Mouse (Mus musculus) hindbrain, embryonic 15.5 days (tissue): Measurements from ENCODE around the gene Gm20605. TPM values are rescaled to one million over a fixed set of nuclear protein-coding genes. Genes with fewer than 3 reads are reported as not detected.
A peak's percentile ranks its signal among the peaks of the same experiment; 100 is the strongest.
"Not testable (repeated sequence)": the region's sequence is repeated elsewhere in the genome, so short reads cannot be mapped to it uniquely, and the experiment has no call there.

Source experiments
- ATAC-seq: fragments of 200-750 bp; cut with Nextera tagmentation; 2 replicates; pipeline ENCODE4 v1.8.0; 2017; ENCODE audit warnings: low read depth, moderate number of reproducible peaks, moderate TSS enrichment; ENCODE audit not compliant: low FRiP score
- H3K27ac ChIP-seq: fragments of 300-500 bp; sonication (generic); replicated peaks from 2 replicates; pipeline ENCODE4 v1.5.1; 2015; ENCODE audit warnings: mild to moderate bottlenecking, inconsistent platforms
- H3K27me3 ChIP-seq: fragments of 300-500 bp; sonication (generic); 2 replicates; pipeline ENCODE4 v1.6.1; 2015; ENCODE audit warnings: control low read depth, inconsistent platforms
- H3K36me3 ChIP-seq: fragments of 300-500 bp; sonication (generic); 2 replicates; pipeline ENCODE4 v1.6.1; 2015; ENCODE audit warnings: control low read depth, inconsistent platforms
- H3K4me1 ChIP-seq: fragments of 300-500 bp; sonication (generic); replicated peaks from 2 replicates; pipeline ENCODE4 v1.6.1; 2015; ENCODE audit warnings: control low read depth, inconsistent platforms
- H3K4me2 ChIP-seq: fragments of 300-500 bp; sonication (generic); 2 replicates; pipeline ENCODE4 v1.6.1; 2015; ENCODE audit warnings: moderate library complexity, mild to moderate bottlenecking, inconsistent platforms
- H3K4me3 ChIP-seq: fragments of 300-500 bp; sonication (generic); 2 replicates; pipeline ENCODE4 v1.5.1; 2015; ENCODE audit warnings: mild to moderate bottlenecking, inconsistent platforms
- H3K9ac ChIP-seq: fragments of 300-500 bp; sonication (generic); 2 replicates; pipeline ENCODE4 v1.6.1; 2015; ENCODE audit warnings: inconsistent platforms
- H3K9me3 ChIP-seq: fragments of 300-500 bp; sonication (generic); 2 replicates; pipeline ENCODE4 v1.6.1; 2016; ENCODE audit warnings: control low read depth, inconsistent platforms
- WGBS: fragments of 180-500 bp; shearing (Covaris S2); methylation state at CpG from one replicate; pipeline ENCODE4 v1.1.7; 2015; 5-methylcytosine and 5-hydroxymethylcytosine counted together
- polyA plus RNA-seq: library from polyadenylated mRNA; unstranded; fragments of >200 nt; fragmentation: Nextera tagmentation; extraction: Ambion mirVana; gene quantifications from 2 replicates; pipeline ENCODE4 v1.2.1, GENCODE M21; 2015

The Gm20605 gene
- polyA plus RNA-seq, 1 experiment from 2014 or later: 9.2 TPM

- not testable (repeated sequence) for ATAC-seq, H3K4me3 ChIP-seq, H3K9me3 ChIP-seq, H3K4me2 ChIP-seq, H3K4me1 ChIP-seq, H3K27me3 ChIP-seq, H3K36me3 ChIP-seq, H3K9ac ChIP-seq, H3K27ac ChIP-seq
- WGBS: 93% methylated on average over 2 of the region's 2 CpGs
Observed at GRCm38 (mm10) chr5:137614921-137615320, 14.1 kb upstream of the Gm20605 start.

DNA sequence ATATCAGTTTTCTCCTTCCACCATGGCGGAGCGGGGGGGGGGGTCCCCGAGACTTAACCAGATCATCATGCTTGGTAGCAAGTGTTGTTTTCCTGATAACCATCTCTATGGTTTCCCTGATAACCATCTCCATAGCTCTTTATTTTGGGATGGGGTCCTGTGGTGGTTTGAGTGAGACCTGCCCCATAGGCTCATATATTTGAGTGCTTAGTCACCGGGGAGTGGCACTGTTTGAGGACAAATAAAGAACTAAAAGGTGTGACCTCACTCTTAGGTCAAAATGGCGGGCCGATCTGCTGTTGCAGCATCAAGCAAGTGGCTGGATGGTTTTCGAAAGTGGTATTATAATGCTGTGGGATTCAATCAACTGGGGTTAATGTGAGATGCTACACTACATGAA is 13.6 kb upstream of the Gm20605 start:
- ATAC-seq: no peak
- no peaks in the 10 kb centered on the region for H3K4me1 ChIP-seq
- 94% methylated on average over 7 of the region's 7 CpGs for WGBS
- H3K27ac ChIP-seq: no peak overlapping the region
- H3K27me3 ChIP-seq: no peaks in the 10 kb centered on the region
- no peak overlapping the region for H3K4me2 ChIP-seq
- no peak overlapping the region for H3K9ac ChIP-seq
- no peaks in the 10 kb centered on the region for H3K36me3 ChIP-seq
- H3K9me3 ChIP-seq: no peaks in the 10 kb centered on the region
- no peak overlapping the region for H3K4me3 ChIP-seq

DNA sequence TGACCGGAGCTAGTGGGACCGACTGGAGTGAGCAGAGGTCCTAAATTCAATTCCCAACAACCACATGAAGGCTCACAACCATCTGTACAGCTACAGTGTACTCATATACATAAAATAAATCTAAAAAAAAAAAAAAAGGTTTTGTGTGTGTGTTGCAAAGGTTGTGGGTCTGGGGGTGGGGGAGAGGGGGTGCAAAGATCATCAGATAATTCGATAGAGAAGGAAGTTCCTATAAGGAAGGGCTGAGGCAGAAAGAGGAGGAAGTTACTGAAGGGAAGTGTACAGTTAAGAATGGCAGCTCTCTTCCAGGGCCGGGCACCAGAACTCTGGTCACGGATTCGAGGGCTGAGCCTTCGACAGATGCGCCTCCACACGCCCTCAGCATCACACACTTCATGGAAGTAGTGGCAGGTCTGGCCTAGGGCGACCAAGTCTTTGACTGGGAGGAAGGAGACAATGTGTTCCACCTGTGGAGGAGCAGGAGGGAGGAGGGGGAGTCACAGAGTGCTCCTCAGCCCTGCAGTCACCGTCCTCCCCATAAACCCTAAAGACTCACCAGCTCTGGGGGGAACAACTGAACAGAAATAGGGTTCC is 4.9 kb upstream of the Gm20605 start:
- no peak for ATAC-seq
- no peak overlapping the region for H3K4me2 ChIP-seq
- H3K4me1 ChIP-seq: peaks cover 7% of the 10 kb centered on the region
- no peaks in the 10 kb centered on the region for H3K9me3 ChIP-seq
- H3K27me3 ChIP-seq: no peaks in the 10 kb centered on the region
- H3K36me3 ChIP-seq: no peaks in the 10 kb centered on the region
- no peak overlapping the region for H3K4me3 ChIP-seq
- H3K27ac ChIP-seq: no peak overlapping the region
- H3K9ac ChIP-seq: no peak overlapping the region
- 87% methylated on average over 11 of the region's 11 CpGs for WGBS

DNA sequence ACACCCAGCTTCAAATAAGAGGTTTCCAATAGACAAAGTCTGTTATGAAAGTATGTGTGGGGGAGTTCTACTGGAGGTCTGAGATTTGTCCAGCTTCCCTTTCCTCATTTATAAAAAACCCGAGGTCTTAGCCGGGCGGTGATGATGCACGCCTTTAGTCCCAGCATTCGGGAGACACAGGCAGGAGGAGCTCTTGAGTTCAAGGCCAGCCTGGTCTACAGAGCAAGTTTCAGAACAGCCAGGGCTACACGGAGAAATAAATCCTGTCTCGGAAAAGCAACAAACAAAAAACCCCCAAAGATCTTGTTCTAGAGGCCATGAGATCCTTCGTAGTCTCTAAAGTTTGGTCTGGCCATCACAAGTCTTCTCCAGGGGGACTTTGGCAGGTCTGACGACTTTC is 984 bp upstream of the Gm20605 start:
- peak overlapping the region; percentile 83 for H3K4me3 ChIP-seq
- no peaks in the 10 kb centered on the region for H3K9me3 ChIP-seq
- peak overlapping the region; percentile 83 for H3K27ac ChIP-seq
- H3K27me3 ChIP-seq: no peaks in the 10 kb centered on the region
- WGBS: 3% methylated on average over 9 of the region's 9 CpGs
- ATAC-seq: no peak
- peak overlapping the region; percentile 67 for H3K4me2 ChIP-seq
- H3K4me1 ChIP-seq: peaks cover 38% of the 10 kb centered on the region
- H3K9ac ChIP-seq: peak overlapping the region; percentile 53
- H3K36me3 ChIP-seq: no peaks in the 10 kb centered on the region

DNA sequence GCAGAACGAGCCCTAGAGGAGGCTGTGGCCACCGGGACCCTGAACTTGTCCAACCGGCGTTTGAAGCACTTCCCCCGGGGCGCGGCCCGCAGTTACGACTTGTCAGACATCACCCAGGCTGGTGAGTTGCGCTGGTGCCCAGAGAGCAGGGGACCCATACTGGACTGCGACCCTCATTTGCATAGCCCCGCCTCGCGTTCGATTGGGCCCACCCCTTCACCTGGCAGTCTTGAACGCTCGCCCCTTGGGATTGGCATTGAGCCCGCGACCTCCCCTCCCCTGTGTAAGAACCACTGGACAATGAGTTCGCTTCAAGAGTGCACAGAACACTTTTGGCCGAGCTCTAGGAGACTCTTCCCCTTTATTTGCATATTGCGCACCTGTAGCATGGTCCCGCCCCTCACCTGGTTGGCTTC is 339 bp downstream of the Gm20605 start:
- Histone ChIP-seq H3K9me3 (no peaks in the 10 kb centered on the region), H3K36me3 (no peaks in the 10 kb centered on the region), H3K4me3 (peak overlapping the region; percentile 83), H3K27ac (peak overlapping the region; percentile 90), H3K4me1 (peaks cover 45% of the 10 kb centered on the region), H3K9ac (peak overlapping the region; percentile 86), H3K27me3 (no peaks in the 10 kb centered on the region), H3K4me2 (peak overlapping the region; percentile 95)
- ATAC-seq: peak; percentile 9
- 1% methylated on average over 23 of the region's 23 CpGs for WGBS

DNA sequence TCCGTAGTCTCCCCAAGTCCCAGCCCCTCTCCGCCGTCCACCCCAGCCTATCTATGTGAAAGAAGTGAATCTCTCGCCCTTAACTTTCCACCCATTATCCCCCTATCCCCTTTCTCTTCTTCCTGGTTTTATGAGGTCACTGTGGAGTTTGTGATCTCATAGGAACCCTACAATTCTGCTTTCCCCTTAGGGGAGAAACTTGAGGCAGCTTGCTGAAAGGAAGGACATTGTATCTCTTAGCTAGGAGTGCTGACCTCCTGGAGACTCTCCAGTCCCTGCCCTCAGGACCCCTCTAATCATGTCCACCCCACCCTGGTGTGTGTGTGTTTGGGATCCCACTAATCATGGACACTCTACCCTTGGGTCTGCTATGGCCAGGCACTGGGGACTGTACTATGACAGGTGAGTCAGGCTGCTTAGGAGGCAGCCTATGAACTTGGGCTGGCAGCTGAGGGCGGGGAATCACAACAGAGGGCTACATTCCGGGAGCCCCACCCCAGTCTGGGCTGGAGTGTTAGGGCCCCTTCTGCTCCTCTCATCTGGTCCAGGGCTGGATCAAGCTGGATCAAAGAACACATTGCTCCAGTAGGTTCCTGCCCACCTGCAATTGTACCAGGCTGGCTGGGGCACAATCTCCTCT is 1.1 kb downstream of the Gm20605 start:
- 27% methylated on average over 6 of the region's 6 CpGs for WGBS
- Histone ChIP-seq H3K4me3 (peak overlapping the region; percentile 83), H3K4me1 (peaks cover 45% of the 10 kb centered on the region), H3K4me2 (peak overlapping the region; percentile 95), H3K27me3 (no peaks in the 10 kb centered on the region), H3K9ac (peak overlapping the region; percentile 86), H3K9me3 (no peaks in the 10 kb centered on the region), H3K27ac (peak overlapping the region; percentile 60), H3K36me3 (peaks cover under 1% of the 10 kb centered on the region; the same call in 1 of the 2 replicates)
- no peak for ATAC-seq

- Histone ChIP-seq H3K4me2 (peak overlapping the region; percentile 95), H3K4me3 (no peak overlapping the region), H3K9me3 (no peaks in the 10 kb centered on the region), H3K9ac (0 out of 2 replicates have a peak overlapping the region, but pooled peaks have one; percentile 10), H3K4me1 (peaks cover 45% of the 10 kb centered on the region), H3K27me3 (no peaks in the 10 kb centered on the region), H3K36me3 (peaks cover 6% of the 10 kb centered on the region; the same call in 1 of the 2 replicates), H3K27ac (peak overlapping the region; percentile 60)
- no peak for ATAC-seq
- 50% methylated on average over 3 of the region's 3 CpGs for WGBS
Observed at GRCm38 (mm10) chr5:137630602-137631001, 1.6 kb downstream of the Gm20605 start.

- Histone ChIP-seq H3K27me3 (no peaks in the 10 kb centered on the region), H3K4me1 (peaks cover 45% of the 10 kb centered on the region), H3K4me3 (0 out of 2 replicates have a peak overlapping the region, but pooled peaks have one; percentile 2), H3K9me3 (no peaks in the 10 kb centered on the region), H3K27ac (peak overlapping the region; percentile 60), H3K36me3 (peaks cover 12% of the 10 kb centered on the region; the same call in 1 of the 2 replicates), H3K9ac (0 out of 2 replicates have a peak overlapping the region, but pooled peaks have one; percentile 10), H3K4me2 (peak overlapping the region; percentile 95)
- WGBS: 65% methylated on average over 9 of the region's 9 CpGs
- no peak for ATAC-seq
Observed at GRCm38 (mm10) chr5:137631171-137631570, 2.2 kb downstream of the Gm20605 start.

- Histone ChIP-seq H3K4me1 (peaks cover 45% of the 10 kb centered on the region), H3K27me3 (no peaks in the 10 kb centered on the region), H3K9me3 (no peaks in the 10 kb centered on the region), H3K36me3 (peaks cover 16% of the 10 kb centered on the region; the same call in 1 of the 2 replicates), H3K4me3 (0 out of 2 replicates have a peak overlapping the region, but pooled peaks have one; percentile 2), H3K4me2 (peak overlapping the region; percentile 95; the same call in 1 of the 2 replicates), H3K9ac (no peak overlapping the region), H3K27ac (peak overlapping the region; percentile 60; the same call in 1 of the 2 replicates)
- ATAC-seq: no peak
- WGBS: 72% methylated on average over 4 of the region's 4 CpGs
Observed at GRCm38 (mm10) chr5:137631591-137631990, 2.6 kb downstream of the Gm20605 start.

DNA sequence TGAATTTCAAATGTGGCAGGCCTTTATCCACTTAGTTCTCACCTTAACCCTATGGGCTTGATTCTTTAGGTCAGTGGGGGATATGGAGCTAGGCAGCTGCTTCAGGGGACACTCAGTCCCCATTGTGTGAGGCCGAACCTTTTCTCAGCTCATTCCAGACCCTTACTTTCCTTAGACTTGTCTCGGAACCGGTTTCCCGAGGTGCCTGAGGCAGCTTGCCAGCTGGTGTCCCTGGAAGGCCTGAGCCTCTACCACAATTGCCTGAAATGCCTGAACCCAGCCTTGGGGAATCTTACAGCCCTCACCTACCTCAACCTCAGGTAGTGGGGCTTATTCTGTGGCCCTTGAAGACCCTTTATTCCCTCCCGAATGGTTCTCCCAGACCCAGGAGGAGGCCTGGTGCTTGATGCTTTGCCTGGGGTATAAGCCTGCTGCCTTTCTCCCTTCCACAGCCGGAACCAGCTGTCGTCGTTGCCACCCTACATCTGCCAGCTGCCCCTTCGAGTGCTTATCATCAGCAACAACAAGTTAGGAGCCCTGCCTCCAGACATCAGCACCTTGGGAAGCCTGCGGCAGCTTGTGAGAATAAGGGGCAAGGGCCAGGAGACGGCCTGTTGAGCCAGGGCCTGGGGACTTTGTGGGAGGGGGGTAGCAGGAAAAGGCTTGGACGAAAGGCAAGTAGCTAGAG is 4.6 kb downstream of the Gm20605 start:
- no peak overlapping the region for H3K4me2 ChIP-seq
- no peak overlapping the region for H3K9ac ChIP-seq
- no peak overlapping the region for H3K4me3 ChIP-seq
- H3K36me3 ChIP-seq: peaks cover 35% of the 10 kb centered on the region
- H3K4me1 ChIP-seq: peaks cover 38% of the 10 kb centered on the region
- no peak overlapping the region for H3K27ac ChIP-seq
- no peaks in the 10 kb centered on the region for H3K9me3 ChIP-seq
- ATAC-seq: no peak
- no peaks in the 10 kb centered on the region for H3K27me3 ChIP-seq
- 72% methylated on average over 12 of the region's 12 CpGs for WGBS

GRCm38 (mm10) chr5:137639472-137639871 is 10.5 kb downstream of the Gm20605 start:
- ATAC-seq: no peak
- H3K4me2 ChIP-seq: no peak overlapping the region
- 88% methylated on average over 7 of the region's 7 CpGs for WGBS
- peaks cover 59% of the 10 kb centered on the region for H3K36me3 ChIP-seq
- H3K4me1 ChIP-seq: no peaks in the 10 kb centered on the region
- no peaks in the 10 kb centered on the region for H3K9me3 ChIP-seq
- peaks cover 12% of the 10 kb centered on the region; the same call in 1 of the 2 replicates for H3K27me3 ChIP-seq
- no peak overlapping the region for H3K4me3 ChIP-seq
- no peak overlapping the region for H3K27ac ChIP-seq
- H3K9ac ChIP-seq: no peak overlapping the region

DNA sequence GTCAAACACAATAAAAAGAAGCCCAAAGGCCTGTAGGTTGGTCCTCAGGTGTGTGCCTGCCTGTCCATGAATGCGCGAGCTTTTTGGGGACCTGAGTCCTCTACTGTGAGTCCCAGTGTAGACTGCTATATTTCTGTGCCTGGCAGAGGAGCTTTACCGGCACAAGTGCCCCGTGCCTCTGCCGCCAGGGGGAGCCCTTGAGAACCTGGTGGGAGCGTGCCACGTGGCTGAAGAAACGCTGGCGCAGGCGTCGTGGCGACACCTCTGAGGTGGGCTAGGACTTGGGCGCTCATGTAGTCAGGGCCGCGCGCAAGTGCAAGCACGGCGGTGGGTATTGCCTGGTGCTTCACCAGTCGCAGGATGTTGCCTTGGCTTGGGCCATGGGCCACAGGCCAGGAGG is 12.1 kb downstream of the Gm20605 start, which contains the start of gene Sap25:
Sap25 (plus strand) TSS at position 281 of the 400 bp plus-strand sequence.
- Histone ChIP-seq H3K9me3 (no peaks in the 10 kb centered on the region), H3K4me3 (no peak within 1 kb of the TSS), H3K9ac (no peak within 1 kb of the TSS), H3K4me2 (no peak within 1 kb of the TSS), H3K4me1 (peaks cover 7% of the 10 kb centered on the region), H3K36me3 (peaks cover 49% of the 10 kb centered on the region), H3K27ac (no peak within 1 kb of the TSS), H3K27me3 (peaks cover 26% of the 10 kb centered on the region)
- ATAC-seq: peak; percentile 17; the same call in 1 of the 2 replicates
- WGBS: 91% methylated on average over 19 of the region's 19 CpGs
